Mouse (Mus musculus): ENCODE measurements around the gene Adgrv1. TPM values are rescaled to one million over a fixed set of nuclear protein-coding genes. Genes with fewer than 3 reads are reported as not detected.

Gene Adgrv1
- total RNA-seq, 2 experiments from 2014 or later: 0.81 to 1.4 TPM

DNA sequence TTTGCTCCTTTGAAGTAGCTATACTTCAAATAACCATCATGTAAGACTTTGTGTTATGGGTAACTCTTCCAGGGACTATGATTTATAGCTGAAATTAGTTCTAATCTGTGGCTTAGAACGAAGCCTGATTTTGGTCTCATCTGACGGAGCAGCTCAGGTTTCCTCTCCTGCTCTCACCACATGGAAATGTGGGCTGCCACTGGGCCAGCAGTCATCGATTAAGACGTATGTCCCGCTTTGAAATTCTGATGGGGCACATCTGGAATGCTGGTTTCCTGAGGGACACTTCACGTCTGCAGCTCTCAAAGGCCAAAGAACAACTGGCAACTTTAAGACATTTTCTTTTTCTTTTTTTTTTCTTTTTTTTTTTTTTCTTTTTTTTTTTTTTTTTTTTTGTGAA lies 207.8 kb downstream of the Adgrv1 start:
- DNase-seq (ENCODE audit: low spot score in 2 of 2): no peak

DNA sequence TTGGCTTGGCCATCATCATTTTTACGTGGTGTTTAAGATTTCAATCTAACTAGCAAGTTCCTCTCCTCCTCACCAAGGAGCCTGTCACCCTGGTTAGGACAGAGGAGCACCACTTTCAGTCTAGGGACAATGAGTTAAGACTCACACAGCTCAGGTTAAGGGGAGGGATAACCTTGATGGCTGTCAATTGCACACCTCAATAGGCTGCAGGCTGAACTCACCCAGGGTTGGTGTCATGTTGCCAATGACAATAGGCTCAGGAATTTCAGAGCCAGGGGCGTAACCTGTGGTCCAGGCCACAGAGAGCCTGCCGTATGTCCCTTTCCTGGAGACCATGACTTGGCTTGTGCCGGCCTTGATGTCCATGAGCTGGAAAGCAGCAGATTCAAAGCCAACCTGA lies 209.0 kb downstream of the Adgrv1 start:
- no peak for DNase-seq (ENCODE audit: low spot score in 2 of 2)

DNA sequence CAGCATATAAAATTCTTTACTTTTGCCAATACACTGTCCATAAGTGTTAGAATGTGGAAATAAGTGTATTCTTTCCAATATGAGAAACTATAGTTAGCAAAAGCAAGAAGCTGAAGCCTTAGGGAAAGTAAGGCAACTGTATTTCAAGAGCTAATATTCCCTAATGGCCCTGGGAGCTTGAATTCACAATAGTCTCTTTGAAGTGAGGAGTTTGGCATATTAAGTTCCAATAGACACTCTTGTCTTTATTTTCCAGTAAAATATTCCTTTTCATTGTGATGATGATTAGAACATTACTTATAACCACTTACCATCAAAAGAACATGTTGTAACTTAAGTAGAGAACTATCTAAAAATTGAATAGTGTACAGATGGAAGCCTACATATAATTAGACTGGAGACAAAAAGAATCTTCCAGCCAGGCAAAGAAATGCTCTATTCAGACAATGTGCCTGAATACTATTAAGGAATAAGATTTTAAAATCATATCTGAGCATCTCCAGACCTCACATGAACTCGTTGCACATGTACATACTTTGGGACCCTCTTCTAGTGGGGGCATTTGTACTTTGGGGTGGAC lies 225.0 kb downstream of the Adgrv1 start:
- no peak for DNase-seq (ENCODE audit: low spot score in 2 of 2)

DNA sequence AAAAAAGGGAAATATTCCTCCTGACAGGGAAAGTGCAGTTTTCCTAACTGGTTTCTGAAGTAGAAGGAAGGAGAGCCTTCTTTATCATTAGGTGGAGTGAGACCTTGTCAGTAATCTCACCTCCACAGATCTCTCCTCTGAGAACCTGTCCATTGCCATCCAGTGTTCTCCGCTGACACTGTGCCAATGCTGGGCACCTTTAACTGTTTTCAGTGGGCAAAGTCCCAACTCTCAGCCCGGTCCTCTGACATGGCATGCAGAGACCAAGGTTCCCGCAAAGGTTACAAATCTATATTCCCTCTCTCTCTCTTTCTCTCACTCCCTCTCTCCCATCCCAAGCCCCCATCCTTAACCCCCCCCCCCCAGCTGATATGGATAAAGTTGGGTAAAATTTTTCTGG lies 230.1 kb downstream of the Adgrv1 start:
- no peak for DNase-seq (ENCODE audit: low spot score in 2 of 2)

DNA sequence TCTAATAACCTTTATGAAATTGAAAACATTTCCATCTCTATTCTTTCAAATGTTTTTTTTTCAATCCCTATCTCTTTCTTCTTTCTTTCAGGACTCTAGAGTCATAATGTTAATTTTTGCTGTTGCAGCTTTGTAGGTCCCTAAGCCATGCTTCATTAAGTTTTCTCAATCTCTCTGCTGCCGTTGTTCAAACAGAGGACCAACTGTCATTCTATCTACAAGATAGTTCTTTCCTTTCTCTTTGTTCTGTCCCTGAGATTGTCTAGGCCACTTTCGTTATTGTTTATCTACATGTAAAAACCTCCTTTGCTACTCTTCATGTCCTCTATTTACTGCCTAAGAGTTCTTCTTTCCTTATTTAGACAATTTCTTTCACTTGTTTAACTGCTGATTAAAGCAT lies 230.8 kb downstream of the Adgrv1 start:
- no peak for DNase-seq (ENCODE audit: low spot score in 2 of 2)

DNA sequence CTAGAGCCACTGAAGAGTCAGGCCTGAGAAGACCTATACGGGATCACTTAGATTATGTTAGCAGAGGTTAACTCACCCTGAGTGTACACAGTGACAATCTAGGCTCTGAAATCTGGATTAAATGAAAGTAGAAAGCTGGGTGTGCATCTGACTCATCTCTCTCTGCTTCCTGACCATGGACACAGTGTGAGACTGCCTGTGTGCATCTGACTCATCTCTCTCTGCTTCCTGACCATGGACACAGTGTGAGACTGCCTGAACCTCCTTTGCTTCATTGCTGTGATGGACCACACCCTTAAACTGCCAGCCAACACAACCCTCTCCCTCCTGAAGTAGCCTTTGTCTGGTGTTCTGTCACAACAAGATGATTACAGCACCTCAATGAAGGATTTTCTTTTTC lies 231.2 kb downstream of the Adgrv1 start:
- no peak for DNase-seq (ENCODE audit: low spot score in 2 of 2)

DNA sequence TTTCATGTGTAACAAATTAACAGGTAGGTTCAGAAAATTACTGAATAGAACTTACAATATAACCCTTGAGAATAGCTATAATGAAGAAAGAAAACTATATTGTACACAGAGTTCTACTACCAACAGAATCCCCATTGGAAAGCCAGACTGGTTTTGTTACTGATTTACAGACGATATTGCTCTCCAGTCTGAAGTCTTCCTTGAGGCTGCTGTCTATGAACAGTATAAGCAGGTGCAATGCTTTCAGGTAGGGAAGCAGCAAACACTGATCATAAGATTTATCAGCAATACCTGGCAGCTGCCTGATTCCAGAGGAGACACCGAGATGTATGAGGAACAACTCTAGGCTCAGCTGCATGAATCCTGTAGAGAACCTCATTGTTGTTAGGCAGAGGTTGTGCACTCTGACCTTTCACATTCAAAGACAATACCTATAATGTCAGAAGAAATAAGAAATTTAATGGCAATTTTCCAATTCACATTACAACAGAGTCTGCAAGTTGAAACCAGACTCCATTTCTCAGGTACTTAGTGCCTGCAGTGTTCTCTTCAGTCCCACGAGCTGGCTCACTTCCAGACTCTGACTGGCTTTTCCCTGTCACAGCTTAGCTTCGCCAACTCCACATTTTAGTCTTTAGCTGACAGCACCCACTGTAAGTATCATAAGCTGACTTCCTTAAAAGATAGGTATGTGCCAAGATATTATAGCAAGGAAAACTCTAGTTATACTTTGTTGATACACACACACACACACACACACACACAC lies 247.2 kb downstream of the Adgrv1 start:
- DNase-seq (ENCODE audit: low spot score in 2 of 2): peak; percentile 40 to 59

DNA sequence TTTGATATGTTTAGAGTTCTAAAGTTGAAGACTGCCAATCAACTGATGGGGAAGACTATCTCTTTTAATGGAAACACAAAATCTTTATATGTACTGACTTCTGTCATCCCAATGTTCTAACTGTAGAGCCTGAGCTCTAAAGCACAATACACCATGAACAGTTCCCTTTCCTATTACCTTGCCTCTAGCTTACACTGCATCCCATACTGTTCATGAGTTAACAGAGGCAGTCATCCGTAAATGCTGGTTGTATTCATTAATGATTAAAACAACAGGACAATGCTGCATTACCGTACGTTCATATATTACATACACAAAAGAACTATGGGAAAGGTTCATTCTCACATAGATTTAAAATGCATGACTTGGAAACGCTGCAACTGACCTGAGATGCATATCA lies 251.1 kb downstream of the Adgrv1 start:
- DNase-seq (ENCODE audit: low spot score in 2 of 2): no peak

DNA sequence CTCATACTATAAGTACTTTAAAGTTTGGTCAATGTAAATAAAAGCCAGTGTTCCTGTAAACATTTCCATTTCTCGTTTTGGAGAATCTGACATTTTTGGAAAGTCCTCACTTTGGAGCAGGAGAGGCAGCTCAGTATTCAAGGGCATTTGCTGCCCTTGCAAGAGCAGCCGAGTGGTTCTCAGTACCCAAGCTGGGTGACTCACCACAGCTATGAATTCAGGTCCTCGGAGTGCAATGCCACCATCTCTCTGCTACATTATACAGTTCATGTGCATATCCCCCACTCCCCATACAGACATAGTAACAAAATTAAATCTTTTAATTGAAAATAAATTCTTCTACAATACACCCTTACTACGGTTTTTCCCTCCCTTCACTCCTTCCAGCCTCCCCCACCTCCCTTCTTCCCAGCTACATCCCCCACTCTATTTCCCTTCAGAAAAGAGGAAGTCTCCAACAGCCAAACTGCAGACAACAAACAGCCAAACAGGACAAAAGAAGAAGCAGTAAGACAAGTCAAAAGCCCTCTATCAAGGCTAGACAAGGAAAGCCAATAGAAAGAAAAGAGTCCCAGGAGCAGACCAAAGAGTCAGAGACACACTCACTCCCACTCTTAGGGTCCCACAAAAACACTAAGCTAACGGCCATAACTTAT lies 262.0 kb downstream of the Adgrv1 start:
- no peak for DNase-seq (ENCODE audit: low spot score in 2 of 2)

DNA sequence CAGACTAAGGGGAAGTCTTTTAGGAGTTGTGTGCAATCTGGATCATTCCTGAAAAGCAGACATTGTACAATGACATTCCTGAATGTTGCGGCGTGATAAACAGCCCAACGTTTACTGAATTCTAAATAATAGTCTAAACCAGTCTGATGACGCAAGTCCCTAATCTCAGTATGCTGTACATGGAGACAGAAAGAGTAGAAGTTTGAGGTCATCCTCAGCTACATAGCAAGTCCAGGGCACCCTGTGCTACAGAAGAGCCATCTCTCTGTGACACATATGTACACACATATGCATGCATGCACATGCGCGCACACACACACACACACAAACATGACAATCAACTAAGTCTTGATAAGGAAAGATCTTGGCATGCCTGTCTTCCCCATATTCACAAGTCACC lies 262.8 kb downstream of the Adgrv1 start:
- no peak for DNase-seq (ENCODE audit: low spot score in 2 of 2)

DNA sequence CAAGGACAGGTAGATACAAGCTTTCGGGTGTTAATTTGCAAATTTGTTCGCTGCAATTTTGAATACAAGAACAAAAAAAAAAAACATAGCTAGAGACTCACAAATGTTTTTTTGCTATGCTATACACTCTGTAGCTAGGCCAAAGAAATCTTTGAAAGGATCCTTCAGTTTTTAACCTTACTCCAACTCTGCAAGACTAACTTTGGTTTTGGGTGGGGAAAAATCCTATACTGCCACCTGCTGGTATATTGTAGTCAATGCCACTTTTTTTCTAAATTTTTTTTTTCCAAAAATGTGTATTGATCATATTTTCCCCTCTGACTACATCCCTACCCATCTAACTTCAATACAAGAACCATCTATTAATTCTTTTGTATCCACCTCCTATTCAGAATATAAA lies 263.4 kb downstream of the Adgrv1 start:
- DNase-seq (ENCODE audit: low spot score in 2 of 2): no peak

DNA sequence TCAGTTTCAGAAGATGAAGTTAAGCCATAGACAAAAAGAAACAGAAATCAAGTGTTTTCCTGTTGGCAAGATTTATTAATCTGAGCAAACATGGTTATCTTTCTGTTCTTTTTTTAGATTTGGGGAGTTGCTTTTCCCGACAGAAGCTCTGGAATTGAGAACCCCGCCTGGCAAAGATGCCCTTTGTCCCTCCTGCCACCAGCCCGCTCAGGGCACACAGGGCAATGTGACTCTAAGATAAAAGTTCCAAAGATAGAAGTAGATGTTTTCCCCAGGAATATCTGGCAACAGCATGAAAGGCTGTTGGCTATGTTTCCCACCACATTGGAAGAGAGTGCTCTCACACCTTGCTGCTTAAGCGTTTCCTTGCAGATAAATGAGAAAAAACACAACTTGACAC lies 264.0 kb downstream of the Adgrv1 start:
- DNase-seq (ENCODE audit: low spot score in 2 of 2): no peak

DNA sequence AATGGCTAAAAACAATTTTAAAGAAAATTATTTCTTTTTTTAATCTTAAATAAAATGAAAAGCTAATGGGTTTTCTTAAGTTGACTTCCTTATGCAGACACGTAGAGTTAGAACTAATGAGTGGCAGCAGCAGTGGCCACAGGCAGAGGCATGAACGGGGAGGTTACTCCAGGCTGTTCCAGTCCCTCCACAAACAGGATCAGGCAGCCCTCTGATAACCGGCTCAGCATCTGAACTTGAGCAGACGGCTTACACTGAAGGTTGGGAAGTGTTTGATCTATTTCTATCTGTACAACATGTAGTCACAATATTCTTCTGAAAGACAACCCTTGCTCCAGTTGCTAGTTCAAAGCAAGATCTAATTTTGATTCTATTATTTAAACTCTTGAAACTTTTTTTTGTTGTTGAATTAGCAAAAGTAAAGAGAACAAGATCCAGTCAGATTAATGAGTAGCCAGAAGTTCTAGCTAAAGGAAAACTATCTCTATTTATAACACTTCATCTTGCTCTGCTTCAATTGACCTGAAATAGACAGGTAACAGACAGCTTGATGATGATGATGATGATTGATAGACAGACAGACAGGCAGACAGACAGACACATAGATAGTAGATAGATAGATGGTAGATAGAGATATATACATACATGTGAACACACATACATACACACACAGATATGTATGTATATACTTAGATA lies 265.1 kb downstream of the Adgrv1 start:
- DNase-seq (ENCODE audit: low spot score in 2 of 2): no peak

DNA sequence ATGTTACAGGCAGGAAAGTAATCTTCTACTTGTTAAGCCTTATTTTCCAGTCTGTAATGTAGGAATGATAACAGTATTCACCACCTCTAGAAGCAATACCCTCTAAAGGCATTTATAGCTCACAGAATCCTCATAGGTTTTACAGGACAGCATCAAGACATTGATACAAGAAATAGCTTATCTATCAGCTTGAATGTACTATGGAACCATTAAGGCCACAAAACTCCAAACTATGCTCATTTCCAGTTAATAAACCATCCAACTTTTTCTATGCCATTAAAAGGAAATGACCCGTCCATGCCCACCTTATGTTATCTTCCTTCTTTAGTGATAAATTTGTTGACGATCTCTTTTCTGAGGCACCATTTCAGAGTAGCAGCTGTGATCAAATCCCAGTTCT lies 272.6 kb downstream of the Adgrv1 start:
- DNase-seq (ENCODE audit: low spot score in 2 of 2): no peak

DNA sequence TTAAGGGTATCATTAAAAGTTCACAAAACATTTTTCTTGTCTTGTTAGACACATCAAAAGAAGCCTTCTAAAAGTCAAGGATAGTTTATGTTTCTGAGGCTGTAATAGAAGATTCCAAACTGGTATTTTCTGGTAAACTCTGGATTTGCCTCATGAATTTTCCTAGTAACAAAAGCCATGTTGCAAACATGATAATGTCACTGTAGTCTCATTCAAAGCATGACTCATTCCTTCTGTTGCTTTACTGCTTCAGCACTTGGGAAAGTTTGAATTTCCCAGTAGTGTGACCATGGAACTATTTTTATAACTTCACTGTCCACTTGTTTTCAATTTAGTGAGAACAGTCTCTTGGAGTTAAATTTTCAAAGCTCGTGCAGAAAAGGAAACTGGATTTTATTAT lies 274.2 kb downstream of the Adgrv1 start:
- DNase-seq (ENCODE audit: low spot score in 2 of 2): no peak

DNA sequence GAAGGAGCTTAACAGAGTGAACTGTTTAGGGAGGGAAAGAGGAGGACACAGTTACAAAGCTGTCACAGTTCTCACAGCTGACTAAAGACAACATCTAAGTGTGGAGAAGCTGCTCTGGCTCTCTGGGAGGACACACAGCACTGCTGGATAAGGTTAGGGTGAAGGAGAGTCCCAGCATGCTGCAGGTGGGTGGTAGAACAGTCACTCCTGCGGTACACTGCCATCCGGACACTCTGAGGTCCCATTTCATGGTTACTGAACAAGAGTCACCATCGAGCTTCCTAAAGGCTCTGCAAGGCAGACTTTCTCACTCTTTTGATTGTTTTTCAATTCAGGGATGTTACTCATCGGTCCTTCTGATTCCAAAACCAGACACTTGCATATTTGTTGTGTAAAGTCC lies 274.6 kb downstream of the Adgrv1 start:
- DNase-seq (ENCODE audit: low spot score in 2 of 2): no peak

DNA sequence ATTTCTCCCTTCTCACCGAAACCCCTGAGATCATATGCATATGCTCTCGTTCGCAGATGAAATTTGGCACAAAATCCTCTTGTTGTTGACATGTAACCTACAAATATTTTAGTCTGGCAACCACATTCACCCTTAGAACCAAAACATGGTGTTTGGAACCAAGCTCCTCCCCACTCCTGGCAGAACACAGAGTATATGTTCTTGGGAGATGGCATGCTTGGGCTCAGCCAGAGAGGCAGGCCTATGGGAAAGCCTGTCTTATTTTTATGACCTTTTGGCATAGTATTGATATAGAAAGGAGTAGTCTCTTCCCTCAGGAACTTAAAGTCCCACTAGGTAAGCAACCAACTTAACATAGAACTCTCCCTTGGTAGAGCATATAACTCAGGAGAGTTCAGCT lies 275.7 kb downstream of the Adgrv1 start:
- DNase-seq (ENCODE audit: low spot score in 2 of 2): no peak

DNA sequence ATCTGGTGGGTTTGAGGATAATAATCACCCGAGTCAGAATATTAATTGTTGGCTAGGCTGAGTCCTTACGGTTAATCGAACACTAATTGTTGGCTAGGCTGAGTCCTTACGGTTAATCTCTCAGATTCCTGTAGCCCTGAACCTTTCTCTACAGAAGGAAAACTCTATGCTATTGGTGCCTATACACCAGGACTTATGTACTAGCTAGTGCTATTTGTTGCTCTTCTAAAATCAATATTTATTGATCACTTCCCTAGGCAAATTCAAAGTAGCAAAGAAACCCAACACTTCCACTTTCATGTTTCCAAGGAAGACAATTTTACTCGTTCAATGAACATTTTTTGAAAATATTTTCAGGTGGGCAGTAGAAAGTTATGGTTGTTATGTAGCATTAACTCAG lies 278.4 kb downstream of the Adgrv1 start:
- DNase-seq (ENCODE audit: low spot score in 2 of 2): no peak

DNA sequence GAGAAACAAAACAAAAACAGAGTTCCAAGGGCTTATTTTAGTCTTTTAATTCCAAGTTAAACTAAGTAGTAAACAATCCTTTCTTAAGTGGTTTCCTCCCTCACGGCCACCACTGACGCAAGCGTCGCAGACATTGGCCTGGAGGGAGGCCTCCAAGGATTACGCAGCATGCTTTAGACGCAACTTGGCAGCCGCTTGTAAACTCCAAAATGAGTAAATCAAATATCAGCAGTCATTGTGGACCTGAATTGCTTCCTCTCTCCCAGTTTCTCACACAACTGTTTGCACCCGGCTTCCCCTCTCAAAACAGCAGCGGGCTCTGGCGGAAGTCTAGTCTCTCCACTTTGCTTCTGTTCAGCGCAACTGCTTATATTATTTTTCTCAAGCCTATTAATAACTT lies 280.7 kb downstream of the Adgrv1 start:
- DNase-seq (ENCODE audit: low spot score in 2 of 2): no peak

DNA sequence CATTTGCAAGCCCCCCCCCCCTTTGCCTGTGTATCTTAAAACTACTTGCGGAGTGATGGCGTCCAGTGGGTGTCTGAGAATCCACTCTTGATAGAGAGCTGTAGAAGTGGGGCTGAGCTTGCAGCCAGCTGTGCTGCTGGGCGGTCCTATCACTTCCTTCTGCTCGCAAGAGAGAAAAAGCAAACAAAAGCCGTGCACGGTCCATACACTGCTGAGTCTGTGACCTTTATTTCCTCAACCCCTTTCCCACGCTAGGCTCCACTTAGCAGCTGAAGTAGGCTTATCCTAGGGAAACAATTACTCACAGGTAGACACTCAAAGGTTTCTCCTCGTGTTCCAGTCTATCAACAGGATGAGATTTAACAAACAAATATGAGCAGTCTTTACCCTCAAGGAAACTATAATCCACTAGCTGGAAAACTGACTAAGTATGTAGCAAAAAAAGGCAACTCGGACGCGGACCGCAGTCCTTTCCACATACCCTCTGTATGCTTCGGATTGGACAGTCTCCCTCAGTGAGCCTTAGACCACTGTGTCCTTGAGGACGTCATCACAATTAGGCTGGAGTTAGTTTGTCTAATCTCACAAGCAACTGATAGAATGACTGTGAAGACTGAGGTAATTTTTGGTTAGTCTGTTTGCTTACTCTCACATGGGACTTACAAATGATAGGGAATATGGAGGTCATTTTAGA lies 281.3 kb downstream of the Adgrv1 start:
- no peak for DNase-seq (ENCODE audit: low spot score in 2 of 2)

DNA sequence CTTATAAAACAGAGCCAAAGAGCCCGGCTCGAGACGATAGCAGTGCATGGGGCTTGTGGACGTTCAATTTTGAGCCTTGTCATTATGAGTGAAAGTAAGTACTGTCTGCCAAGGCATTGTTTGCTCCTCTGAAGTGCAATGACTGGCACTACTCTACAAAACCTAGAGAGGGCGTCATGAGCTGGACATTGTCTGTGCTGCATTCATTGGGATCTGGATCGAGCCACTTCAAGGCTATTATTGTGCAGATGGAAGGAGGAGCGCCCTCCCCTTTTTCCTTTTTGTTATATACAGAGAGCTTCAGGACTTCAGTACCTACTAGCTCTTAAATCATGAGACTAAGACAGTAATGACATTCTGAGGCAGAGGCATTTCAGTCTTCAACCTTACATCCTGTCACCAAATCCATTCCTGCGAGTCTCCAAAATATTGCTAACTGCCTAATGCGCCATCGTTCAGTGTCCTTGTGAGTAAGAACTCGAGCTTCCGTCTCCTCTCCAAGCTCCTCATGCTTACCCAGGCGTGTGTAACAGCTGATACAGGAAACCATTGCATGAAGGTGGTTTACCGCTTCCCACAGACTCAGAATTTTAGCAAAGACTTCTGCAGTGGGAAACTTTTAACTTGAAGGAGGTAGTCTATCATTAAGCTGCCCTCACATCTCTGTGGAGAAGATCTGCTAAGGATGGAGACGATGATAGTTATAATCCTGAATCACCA lies 285.5 kb downstream of the Adgrv1 start:
- no peak for DNase-seq (ENCODE audit: low spot score in 2 of 2)

Measured in left cerebral cortex, adult 18-20 months (tissue).